Comparison of ENCODE assay signal across 9 mouse cellular contexts in the genomic region with DNA sequence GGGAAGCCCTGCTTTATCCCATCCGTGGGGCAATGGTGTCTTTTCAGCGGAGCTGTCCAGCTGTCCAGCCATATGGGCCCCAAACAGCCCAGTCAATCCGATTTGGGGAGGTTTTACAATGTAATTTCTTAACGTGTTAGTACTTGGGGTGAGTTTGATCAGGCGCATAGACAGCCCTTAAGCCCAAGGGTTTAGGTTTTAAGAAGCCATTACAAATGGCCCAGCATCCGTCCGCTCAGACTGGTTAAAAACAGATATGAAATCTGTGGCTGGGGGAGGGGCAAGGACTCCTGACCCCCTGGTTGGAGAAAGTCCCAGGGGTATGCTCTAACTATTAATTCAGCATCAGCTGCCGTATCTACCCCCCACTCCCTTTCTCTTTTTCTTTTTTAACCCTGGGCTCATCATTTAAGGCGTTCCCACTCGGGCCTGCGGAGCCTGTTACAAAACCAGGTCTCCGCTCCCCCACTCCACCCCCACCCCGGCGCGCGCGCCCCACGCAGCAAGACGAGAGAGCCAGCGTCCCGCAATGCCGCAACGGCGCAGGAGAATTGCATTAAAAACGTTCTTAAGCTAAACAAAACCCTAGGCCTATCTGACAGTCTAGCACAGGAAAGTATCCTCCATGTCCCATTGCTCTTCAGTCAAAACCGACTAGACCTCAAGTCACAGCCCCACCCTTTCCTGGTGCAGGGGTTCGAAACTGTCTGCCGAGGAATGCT.
A peak's percentile ranks its signal among the peaks of the same experiment; 100 is the strongest.
DNase-seq lines count a peak whose midpoint lies in the region; ATAC-seq and TF ChIP-seq lines count a peak whose summit lies in the region.
"Had no signal": no experiment of that assay in that cellular context is flagged by ENCODE, and none has a peak within 500 bp of the region (broad histone marks: within the 10 kb centered on the region; RNA-seq: fewer than 3 reads in every experiment).

No protein-coding gene starts in this region.

- H3K36me3 ChIP-seq in lung, embryonic 14.5 days (ENCODE audit: insufficient read depth): no peaks in the 10 kb centered on the region
- H3K36me3 ChIP-seq in forebrain, embryonic 14.5 days (ENCODE audit: control insufficient read depth, insufficient read depth, low read length): peaks cover 7% of the 10 kb centered on the region
- H3K36me3 ChIP-seq in midbrain, embryonic 11.5 days (ENCODE audit: control insufficient read depth, insufficient read depth, low read length): no peaks in the 10 kb centered on the region

- H3K4me1 ChIP-seq in lung, embryonic 14.5 days (ENCODE audit: insufficient read depth): no peaks in the 10 kb centered on the region
- H3K4me1 ChIP-seq in forebrain, embryonic 14.5 days (ENCODE audit: control insufficient read depth, insufficient read depth, low read length): peaks cover 28% of the 10 kb centered on the region
- peaks cover 30% of the 10 kb centered on the region for H3K4me1 ChIP-seq in midbrain, embryonic 11.5 days (ENCODE audit: control insufficient read depth, insufficient read depth, low read length)

- H3K4me3 ChIP-seq in lung, embryonic 14.5 days (ENCODE audit: low read depth, low read length): no peak overlapping the region
- peak overlapping the region; percentile 79; the same call in 1 of the 2 replicates for H3K4me3 ChIP-seq in forebrain, embryonic 14.5 days (ENCODE audit: low read depth, low read length)
- peak overlapping the region; percentile 64; the same call in 1 of the 2 replicates for H3K4me3 ChIP-seq in midbrain, embryonic 11.5 days (ENCODE audit: low read depth, low read length)

- peaks cover 89% of the 10 kb centered on the region for H3K27me3 ChIP-seq in lung, embryonic 14.5 days (ENCODE audit: insufficient read depth, low read length)
- no peaks in the 10 kb centered on the region for H3K27me3 ChIP-seq in forebrain, embryonic 14.5 days (replicated peaks; ENCODE audit: control insufficient read depth, insufficient read depth, low read length)
- peaks cover 44% of the 10 kb centered on the region for H3K27me3 ChIP-seq in midbrain, embryonic 11.5 days (ENCODE audit: control insufficient read depth, insufficient read depth, low read length)

- no peak for TF ChIP-seq CTCF in lung, embryonic 14.5 days (IDR thresholded peaks at IDR 0.05; ENCODE audit: low read depth)

- no peak overlapping the region for H3K27ac ChIP-seq in lung, embryonic 14.5 days (ENCODE audit: low read depth)
- peak overlapping the region; percentile 100 for H3K27ac ChIP-seq in forebrain, embryonic 14.5 days (ENCODE audit: low read depth, low read length)
- H3K27ac ChIP-seq in midbrain, embryonic 11.5 days (ENCODE audit: low read depth, low read length): peak overlapping the region; percentile 98
- H3K27ac ChIP-seq: gastrocnemius, adult 2 months had no signal

- ATAC-seq in lung, embryonic 14.5 days (ENCODE audit: insufficient read depth): no peak
- ATAC-seq in forebrain, embryonic 14.5 days: no peak
- peak; percentile 28; the same call in 1 of the 2 replicates for ATAC-seq in midbrain, embryonic 11.5 days (ENCODE audit: low FRiP score)
- no peak for ATAC-seq in erythroid progenitor cell, adult 5-6 weeks (replicated peaks; ENCODE audit: low FRiP score, poor library complexity, severe bottlenecking)

- H3K9ac ChIP-seq in lung, embryonic 14.5 days: no peak overlapping the region
- peak overlapping the region; percentile 99 for H3K9ac ChIP-seq in forebrain, embryonic 14.5 days (ENCODE audit: low read length)
- H3K9ac ChIP-seq in midbrain, embryonic 11.5 days (ENCODE audit: low read length): peak overlapping the region; percentile 90; the same call in 1 of the 2 replicates

- peak; percentile 42 for DNase-seq in lung, embryonic 14.5 days
- no peak for DNase-seq in lung, postnatal 36 days
- DNase-seq in forebrain, embryonic 14.5 days (ENCODE audit: low spot score): peak; percentile 40
- peak; percentile 96 for DNase-seq in midbrain, embryonic 11.5 days (ENCODE audit: low spot score, missing footprints)
- peak; percentile 74 to 75 for DNase-seq in right cerebral cortex, postnatal 10 days (ENCODE audit: low spot score in 2 of 2)
- DNase-seq in layer of hippocampus, adult 9-11 months: no peak
- DNase-seq in urinary bladder, adult 18-20 months (ENCODE audit: low spot score in 2 of 2): no peak
- DNase-seq: gastrocnemius, adult 2 months had no signal

- H3K9me3 ChIP-seq in lung, embryonic 14.5 days (ENCODE audit: low read depth, low read length): no peaks in the 10 kb centered on the region
- no peaks in the 10 kb centered on the region for H3K9me3 ChIP-seq in forebrain, embryonic 14.5 days (replicated peaks; ENCODE audit: control insufficient read depth, low read length)
- no peaks in the 10 kb centered on the region for H3K9me3 ChIP-seq in midbrain, embryonic 11.5 days (ENCODE audit: control insufficient read depth, low read length)

- 7% methylated on average over 28 of the region's 28 CpGs for WGBS in lung, embryonic 14.5 days
- 6% methylated on average over 28 of the region's 28 CpGs for WGBS in forebrain, embryonic 14.5 days
- WGBS in midbrain, embryonic 11.5 days: 4% methylated on average over 28 of the region's 28 CpGs

- no peak overlapping the region for H3K4me2 ChIP-seq in lung, embryonic 14.5 days
- peak overlapping the region; percentile 96 for H3K4me2 ChIP-seq in forebrain, embryonic 14.5 days (ENCODE audit: low read length)
- H3K4me2 ChIP-seq in midbrain, embryonic 11.5 days: peak overlapping the region; percentile 81; the same call in 1 of the 2 replicates

Comparison
In these comparisons a context has a peak if more than half of its experiments do, and no peak if none do; other contexts are left out.
1. DNase-seq: peak in lung, embryonic 14.5 days (single experiment), forebrain, embryonic 14.5 days (single experiment), midbrain, embryonic 11.5 days (single experiment) and right cerebral cortex, postnatal 10 days (2 of 2); none in lung, postnatal 36 days (single experiment), layer of hippocampus, adult 9-11 months (single experiment) and urinary bladder, adult 18-20 months (0 of 2).